Mouse (Mus musculus) gastrocnemius, postnatal 36 days (tissue): ENCODE measurements at regions not wholly inside any gene's neighbourhood (a gene's known extent, or its start where the extent isn't known, plus 50 kb on each side); places are given as distances from the start of the nearest gene placed in this dataset.
"Not testable (repeated sequence)": the region's sequence is repeated elsewhere in the genome, so short reads cannot be mapped to it uniquely, and the experiment has no call there.

Experiments used
- DNase-seq, 2 experiments: peaks; one replicate each; pipeline ENCODE4 v3.0.0; 2022
- intact Hi-C: fragments of 180-260 bp; cut with DNase I; formaldehyde crosslinking; loops from one replicate; pipeline ENCODE4 v1.15.1; 2025

DNA sequence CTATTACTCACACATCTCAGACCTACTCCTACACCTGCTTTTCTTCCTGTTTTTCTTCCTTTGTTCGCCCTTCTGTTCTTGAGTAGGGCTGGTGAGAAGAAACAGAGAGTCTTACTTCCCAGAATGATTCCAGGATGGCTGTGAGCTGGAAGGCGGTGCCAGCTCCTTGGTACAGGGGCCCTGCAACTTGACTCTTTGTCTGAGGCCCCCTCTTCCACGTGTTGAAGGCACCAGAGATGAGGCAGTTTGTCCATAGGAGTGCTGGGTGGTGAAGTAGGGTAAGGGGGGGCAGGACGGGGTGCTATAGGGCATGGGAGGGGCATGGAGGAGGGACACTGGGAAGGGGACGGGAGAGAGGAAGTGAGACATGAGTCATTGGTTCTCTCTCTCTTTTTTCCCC is 60.8 kb downstream of the Dmrta2 start:
- no peak for DNase-seq
- intact Hi-C loops, result no loop called here

DNA sequence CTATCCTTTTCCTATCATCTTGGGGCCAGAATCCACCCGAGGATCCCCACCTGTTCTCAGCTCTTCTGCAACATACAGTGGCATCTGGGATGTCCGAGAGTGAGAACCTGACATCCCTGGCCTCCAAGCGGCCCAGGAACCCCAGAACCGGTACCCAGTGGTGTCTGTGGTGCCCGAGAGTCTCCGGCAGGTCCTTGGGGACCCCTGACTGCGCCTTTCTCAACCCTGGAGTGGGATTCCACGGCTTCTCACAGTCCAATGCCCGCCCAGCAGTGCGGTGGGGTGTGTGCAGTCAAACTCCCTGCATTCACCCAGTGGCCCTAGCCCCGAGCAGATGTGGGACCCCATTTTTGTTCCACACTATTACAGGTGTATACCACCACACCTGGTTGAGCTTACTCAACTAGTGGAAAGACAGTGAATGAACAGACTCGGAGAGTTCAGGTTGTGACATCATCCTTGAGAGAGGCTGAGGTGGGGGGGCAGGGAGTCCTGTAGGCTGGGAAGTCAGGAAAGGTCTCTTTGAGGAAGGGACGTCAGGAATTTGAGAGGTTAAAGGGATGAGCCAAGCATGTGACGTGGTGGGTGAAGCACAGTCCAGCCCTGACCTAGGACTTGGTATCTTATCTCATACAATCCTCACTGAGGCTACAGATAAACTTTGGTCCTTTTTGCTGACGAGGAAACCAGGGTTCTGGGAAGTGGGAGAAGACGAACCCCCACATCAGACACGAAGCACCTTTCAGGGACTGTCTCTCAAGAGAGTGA is 67.2 kb downstream of the Dmrta2 start:
- no peak for DNase-seq
- intact Hi-C loops, result no loop called here

DNA sequence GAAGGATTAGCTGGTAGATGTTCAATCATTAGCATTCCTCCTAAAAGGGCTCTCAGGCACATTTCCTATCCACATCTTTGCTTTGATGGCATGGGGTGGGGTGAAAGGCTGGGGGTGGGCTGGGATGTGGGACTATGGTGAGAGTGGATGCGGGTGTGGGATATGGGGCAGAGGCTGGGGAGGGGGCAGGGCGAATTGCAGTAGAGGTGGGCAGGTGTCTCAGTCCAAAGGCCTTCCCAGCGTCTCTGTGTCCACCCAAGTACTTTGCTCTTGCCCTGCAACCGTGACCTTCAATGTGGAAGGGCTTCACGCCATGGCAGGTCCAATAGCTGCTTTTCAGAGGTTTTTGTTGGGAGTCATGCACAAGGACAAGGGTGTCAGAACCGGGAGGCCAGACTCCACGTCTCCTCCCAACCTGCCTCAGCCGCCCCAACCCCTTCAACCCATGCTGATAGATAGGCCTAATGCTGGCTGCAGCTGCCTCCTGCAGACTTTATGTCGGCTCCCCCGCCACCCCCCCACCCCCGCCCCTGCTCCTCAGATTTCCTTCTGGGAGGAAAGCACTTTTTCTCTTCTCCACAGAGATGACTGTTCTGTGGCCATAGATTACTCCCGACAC is 67.9 kb downstream of the Dmrta2 start:
- intact Hi-C loops, result no loop called here

DNA sequence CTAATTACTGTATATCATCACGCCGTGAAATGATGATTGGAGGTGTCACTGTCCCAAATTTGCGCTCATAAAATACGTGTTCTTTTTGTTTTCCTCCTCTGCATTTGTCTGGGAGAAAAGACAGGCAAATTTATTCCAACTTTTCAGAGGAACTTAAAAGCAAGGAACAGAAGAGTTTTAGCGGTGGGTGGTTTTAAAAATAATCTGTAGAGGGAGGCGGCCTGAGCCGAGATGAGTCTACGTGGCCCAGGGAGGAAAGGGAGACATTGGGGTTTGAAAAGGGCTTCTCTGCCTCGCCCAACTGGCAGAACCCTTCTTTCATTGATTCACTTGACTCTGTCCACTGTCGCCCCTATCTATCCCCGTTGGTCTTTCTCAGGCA is 68.4 kb downstream of the Dmrta2 start:
- intact Hi-C loops, result no loop called here

More for the DNA sequence above, 67.9 kb downstream of the Dmrta2 start:
- DNase-seq, result no peak

DNA sequence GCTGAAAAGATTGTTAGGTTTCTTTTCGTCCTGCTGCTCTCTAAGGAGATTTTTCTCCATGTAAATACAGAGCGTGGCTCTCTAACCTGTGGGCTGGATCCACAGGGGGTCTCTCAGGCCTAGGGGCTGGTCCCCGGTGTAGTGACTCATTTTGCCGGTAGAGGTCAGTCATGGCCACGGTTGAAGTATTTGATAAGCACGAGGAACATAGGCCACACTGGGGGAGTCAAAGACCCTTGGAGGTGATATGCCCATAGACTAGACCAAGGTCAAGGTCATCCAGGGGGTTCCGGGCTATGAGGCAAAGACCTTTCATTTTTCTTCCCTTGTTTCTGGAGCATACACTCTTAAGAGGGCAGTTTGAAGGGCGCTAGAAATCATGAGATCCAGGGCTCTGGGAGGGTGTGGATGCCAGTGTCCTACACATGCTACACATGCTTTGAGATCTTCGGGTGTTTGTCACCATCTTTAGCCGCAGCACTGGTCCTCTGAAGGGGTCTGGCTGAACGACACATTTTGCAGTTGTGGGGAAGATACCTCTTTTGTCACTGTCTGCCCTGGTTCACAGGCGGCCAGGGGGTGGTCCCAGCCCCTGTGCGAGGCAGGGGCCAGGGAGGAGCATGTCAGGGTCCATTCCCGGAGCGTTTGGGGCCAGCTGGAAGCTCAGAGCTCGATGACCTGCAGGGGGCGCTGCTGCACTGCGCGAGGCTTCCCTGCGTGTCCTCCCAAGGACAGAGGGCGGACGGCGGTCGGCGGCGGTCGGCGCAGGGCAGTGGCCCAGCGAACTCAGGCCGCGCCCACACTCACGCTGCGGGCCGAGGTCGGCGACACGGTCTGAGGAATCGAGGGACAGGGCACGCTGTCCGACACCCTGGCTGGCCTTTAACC is 72.8 kb downstream of the Dmrta2 start:
- DNase-seq, result peak; percentile 56 to 67
- intact Hi-C loops, result no loop called here

More for the DNA sequence above, 68.4 kb downstream of the Dmrta2 start:
- no peak for DNase-seq

DNA sequence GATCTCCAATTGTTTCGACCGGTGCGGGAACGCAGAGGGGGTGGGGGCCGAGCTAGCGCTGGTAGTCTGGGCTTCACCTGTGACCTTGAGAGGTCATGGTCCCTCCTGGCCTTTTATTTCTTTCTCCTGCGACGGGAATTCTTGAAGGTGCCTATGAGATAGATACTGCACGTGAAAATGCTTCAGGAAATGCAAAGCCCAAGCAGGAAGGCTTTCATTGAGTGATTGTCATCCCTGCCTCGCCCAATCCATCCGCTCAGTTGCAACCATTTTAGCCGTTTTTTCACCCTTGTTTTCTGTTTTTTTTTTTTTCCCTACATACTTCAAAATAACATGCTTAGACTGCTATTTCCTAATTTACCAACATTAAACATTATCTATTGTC is 73.4 kb downstream of the Dmrta2 start:
- no peak for DNase-seq
- intact Hi-C loops, result no loop called here

DNA sequence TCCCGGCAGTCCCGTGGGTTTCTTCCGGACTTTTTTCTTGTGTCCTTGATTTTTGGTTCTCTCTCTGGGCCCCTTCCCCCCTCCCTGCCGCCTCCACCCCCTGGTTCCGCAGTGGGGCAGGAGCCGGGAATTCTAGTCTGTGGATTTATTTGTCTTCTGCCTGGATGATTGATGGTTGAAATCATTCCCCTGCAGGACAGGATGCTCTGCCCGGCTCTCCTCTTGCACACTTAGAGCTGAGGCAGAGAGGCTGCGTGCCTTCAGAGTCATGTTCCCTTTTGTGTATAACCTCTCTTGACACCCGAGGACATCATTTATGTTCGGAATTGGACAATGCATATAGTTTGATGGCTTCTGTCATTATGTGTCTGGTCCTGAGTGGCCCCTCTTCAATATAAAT is 74.0 kb downstream of the Dmrta2 start:
- no peak for DNase-seq
- intact Hi-C loops, result no loop called here

DNA sequence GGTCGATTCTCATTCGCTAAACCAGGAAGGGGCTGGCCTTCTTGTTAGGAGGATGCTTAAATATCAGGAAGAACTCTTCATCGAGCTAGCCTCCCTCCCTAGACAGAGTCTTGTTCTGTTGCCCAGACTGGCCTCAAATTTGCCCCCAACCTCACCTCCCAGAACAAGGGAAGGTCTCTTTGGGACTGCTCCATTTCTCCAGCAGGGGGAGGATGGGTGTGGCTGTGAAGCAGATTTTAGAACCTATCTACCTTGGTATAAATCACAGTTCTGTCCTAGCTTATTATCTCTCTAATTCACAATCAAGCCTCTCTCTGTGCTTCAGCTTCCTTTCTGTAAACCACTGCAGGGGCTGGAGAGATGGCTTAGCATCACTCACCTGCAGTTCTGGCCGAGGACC is 75.1 kb downstream of the Dmrta2 start:
- intact Hi-C loops, result no loop called here
- DNase-seq, result no peak

DNA sequence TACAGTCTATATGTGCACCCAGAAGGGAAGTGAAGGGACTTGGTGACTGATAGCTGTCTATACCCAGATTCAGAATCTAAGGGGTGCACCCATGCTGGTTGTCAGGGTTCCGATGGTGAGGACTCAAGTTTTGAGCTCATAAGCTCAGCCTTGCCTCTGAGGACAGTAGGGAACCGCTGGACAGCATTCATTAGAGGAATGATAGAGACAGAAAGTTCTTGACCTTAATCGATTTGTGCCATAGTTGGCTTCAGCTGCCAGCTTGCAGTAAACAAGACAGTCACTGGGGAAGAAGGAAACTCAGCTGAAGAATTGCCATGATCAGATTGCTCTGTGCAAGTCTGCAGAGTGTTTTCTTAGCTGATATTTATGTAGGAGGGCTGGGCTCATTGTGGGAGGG is 96.0 kb downstream of the Dmrta2 start:
- intact Hi-C loops, result no loop called here
- no peak for DNase-seq

DNA sequence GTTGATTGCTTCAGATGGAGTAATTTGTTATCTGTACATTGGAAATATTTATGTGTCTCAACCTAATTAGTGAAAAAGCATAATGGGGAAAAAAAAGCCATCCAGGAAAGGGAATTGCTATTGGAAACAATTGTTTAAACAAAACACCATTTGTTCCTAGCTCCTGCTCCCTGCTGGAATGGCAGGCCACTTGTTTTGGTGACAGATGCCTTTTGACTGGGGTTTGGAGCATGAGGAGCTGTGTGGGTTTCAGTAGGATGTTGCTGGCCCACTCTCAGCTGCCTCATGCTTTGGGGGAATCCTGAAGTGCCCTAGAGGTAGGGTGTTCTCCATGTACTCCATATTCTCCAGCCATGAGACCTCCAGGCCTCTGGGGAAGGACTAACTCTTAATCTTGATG is 105.5 kb downstream of the Dmrta2 start:
- DNase-seq, result no peak
- intact Hi-C loops, result no loop called here

DNA sequence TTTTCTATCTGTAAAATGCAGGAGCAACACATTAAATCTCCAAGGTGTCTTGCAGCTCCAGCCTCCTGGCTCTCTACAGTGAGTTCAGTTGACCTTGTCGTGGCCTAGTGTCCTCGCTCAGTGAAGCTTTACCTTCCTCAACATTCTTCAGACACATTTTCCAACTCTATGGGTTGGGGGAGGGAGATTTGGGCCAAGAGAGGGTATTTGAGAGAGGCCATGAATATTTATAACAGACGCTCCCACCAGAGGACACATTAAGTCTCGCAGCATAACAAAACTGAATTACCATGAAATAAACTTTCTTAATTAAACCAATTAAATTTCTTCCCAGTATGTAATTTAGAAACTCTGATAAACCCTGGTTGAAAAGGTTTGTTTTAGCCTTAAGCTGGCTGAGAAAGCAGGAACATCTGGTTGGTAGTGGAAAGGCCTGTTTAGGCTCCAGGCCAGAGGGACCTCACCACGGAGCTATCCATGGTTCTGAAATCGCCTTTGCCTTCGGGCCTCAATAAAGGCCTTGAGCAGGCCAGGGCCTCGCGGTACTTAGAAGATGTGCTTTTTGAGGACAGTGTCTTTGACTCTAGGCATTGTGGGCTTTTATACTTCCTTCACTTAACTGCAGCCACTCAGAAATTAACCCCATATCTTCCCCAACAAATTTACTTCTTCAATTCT is 109.9 kb downstream of the Dmrta2 start:
- DNase-seq, result peak in 1 of 2 experiments; percentile 7

DNA sequence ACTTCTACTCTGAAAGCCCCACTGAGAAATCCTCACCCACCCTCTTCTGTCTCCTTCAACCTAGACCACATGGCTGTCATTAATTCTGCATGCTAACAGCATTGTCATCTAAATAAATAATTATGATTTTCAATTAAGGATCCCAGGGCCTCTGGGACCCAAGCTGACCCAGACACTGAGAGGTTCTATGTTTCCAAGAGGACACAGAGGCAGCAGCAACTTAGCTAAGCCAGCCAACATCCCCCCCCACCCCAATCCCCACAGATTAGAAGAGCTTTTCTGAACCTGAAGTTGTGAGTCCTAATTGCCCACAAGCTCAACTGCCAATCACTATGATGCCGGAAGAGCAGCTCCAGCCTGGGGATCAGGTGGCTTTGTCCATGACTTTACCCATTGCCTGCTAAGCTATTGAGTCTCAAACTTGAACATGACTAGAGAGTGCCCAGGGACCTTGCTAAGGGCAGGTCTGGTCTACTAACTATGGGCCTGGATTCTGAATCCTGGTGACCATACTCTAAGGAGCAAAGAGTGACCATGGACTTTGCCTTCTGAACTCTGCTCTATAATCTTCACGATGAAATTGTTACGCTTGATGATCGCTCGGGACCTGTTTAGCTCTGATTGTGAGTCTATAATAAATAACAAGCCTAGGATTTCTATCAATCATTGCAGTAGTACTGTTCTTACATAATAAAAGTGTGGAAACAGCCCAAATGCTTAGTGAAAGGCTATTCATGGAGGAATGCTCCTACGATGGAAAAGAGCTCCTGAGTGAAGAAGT is 115.4 kb downstream of the Dmrta2 start:
- intact Hi-C loops, result no loop called here
- DNase-seq, result no peak

More for the DNA sequence above, 109.9 kb downstream of the Dmrta2 start:
- intact Hi-C loops, result no loop called here

DNA sequence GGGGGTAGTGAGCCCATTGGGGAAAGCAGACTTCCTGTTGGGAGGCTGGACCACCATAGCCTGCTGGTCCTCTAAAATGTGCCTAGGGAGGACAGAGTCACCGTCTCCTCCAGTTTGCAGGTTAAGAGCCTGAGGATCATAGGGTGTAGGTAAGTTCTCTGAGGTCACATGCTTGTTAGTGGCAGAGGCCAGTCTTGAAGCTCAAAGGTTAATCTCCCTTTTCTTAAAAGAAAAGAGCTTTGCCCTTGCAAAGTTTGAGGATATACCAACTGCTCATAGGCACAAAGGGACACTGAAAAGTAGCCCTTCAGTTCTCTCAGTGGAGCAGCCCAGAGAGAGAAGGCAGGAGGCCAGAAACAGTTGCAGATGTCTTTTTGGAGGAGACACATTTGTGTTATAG is 116.7 kb downstream of the Dmrta2 start:
- intact Hi-C loops, result no loop called here
- no peak for DNase-seq

DNA sequence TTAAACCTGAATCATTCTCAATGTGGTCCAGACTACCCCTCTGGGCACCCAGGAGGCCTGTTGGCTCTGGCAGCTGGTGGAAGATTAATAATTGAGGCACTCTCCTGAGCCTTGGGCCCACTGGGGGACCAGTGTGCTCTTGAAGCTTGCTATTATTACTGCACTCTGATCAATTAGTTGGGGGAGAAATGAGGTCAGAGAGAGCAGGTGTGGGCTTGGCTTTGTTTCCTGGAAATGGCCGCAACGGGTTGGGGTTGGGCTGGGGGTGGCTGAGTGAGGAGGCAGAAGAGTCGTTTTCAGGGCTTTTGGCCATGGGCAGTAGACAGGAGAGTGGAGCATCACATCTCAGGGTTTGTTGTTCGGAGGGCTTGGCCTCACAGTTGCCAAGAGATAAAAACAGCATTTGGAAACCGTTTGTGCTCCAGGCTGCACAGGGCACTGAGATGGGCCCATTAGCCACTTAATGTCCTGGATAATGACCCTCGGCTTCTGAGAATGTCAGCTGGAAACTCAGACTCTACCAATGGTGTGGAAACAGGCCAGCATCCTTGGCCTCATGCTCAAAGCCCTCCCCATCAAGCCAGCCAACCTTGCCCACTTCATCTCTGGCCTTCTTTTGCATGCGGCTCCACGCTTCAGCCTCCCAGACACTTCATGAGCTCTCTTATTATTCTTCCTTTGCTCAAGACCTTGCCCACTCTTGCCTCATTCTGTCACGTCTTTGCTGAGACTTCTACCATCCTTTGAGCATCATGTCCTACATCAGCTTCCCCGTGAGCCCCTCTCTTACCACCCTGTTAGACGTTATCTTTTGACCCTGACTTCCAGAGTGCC is 118.1 kb downstream of the Dmrta2 start:
- intact Hi-C loops, result no loop called here
- DNase-seq, result no peak

DNA sequence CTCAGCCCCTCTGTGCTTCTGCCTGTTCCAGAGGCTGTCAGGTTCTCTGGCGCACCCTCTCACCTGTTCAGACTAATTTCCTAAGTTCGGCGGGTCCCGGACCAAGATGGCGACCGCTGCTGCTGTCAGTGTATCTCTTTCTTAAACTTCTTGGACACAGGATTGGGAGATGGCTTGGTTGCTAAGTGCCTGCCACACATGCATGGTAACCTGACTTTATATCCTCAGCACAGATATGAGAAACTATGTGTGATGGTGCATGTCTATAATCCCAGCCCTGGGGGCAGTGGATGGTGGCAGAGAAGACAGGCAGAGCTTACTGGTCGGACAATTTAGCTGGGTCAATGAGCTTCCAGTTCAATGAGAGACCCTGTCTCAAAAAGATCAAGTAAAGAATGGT is 126.3 kb downstream of the Dmrta2 start:
- intact Hi-C loops, DNase-seq: not testable (repeated sequence)

DNA sequence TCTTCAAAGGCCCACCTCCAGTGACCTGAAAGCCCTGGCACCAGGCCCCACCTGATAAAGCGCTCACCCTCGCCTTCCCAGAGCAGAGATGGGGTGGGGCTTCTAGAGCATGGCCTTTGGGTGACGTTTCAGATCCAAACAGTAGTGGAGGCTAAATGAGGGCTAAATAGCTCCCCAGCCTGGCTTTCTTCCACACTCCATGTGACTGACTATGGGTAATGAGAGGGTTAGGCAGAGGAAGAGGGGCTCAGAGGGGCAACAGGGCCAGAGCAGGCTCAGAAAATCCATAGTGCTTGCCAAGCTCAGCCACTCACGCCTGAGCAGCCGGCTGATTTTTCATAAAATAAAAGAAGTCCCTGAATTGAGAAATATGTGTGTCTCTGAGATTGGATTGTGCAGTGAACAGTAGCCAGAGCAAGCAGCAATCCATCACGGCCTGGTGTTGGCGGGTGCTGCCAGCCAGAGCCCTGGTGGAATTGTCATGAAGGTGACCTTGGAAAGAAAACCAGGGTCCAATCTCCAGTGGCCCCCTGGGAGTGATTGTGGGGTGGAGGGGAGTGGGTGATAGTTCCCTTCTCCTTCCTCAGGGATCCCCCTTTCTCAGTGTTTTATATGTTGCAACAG is 128.9 kb downstream of the Dmrta2 start:
- intact Hi-C loops, result no loop called here
- no peak for DNase-seq

DNA sequence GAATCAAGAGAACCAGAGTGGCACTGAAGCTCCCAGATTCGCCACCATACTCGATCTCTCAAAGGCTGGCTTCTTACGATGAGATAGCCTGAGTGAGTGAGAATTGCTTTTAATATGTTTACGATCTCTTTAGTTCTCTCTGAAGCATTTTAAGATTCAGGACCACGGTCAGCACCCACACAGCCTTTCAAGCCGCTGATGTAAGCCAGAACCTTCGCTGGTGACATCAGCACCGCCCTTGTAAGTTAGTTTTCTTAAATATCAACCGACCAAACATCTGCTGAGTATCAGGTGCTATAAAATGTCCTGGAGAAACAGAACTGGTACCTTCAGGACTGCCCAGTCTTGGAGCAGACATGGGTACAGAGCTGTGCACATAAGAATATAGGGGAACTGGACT is 141.6 kb downstream of the Dmrta2 start:
- DNase-seq, result no peak
- intact Hi-C loops, result no loop called here

DNA sequence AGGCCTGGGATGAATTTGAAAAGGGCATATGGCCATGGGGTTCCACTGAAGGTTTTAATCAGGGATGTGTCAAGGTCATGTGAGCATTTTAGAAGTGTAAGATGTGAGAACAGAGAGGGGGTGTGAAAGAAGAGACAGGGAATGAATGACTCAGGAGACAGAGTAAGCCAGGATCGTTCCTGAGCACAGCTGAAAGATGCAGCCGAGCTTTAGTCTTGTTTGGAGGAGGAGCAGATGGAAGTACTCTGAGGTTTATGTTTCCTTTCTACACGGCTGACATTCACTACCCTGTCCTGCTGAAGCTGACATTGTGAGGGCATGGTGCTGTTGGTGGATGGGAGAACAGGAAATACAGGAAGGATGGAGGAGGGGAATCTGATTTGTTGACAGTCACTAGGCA is 142.0 kb downstream of the Dmrta2 start:
- DNase-seq, result no peak
- intact Hi-C loops, result no loop called here

DNA sequence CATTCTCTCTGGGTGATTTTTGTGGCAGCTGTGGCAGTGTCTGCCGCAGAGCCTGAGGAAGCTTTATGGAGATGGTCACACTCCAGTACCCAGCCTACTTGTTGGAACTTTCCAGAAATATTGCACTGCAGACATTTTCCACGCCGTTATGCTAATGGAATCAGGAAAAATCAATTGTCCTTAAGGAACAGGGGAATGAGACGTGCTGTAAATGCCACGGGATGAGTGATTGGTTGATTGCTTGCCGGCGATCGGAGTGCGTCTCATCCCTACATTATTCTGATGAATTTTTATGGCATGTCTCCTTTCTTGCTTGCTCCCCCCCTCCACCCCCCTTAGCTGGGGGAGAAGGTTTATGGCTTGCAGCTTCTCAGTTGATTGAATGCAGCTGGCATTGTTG is 142.9 kb downstream of the Dmrta2 start:
- intact Hi-C loops, result no loop called here
- DNase-seq, result no peak
